Mouse (Mus musculus): Measurements from ENCODE around the gene Unc5a.

DNA sequence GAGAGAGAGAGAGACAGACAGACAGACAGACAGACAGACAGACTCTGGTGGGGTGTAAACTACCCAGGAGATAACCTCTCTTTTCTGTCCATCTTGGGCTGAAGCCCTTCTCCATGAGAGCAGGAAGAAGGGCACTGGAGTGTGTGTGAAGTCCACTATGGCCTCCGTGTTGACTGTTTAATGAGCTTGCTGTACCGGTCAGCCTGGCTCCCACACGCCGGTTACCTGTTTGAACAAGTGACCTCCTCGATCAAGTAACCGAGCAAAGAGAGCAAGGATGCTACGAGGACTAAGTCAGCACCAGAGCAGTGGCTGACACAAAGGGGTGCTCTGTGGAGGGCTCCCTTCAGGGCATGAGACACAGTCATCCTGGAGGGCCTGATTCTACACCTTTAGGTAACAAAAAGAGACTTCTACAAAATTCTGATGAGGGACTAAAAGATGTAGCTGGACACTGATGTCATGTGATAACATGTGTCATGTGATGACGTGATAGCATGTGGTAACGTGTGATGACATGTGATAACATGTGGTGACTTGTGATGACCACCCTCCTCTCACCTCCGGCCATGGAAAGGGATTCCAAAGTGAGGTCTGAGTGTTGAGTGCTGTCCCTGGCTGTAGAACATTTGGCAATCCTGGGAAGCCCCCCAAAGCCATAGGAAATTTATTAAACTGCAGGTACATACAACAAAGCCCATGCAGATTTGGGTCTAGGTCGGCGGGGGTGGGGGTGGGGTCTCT, 68.1 kb downstream of the Unc5a start:
- TF ChIP-seq CTCF (IDR thresholded peaks at IDR 0.05; ENCODE audit: borderline replicate concordance, insufficient read depth, low read depth, low read length) (no peak), POLR2A (IDR thresholded peaks at IDR 0.05; ENCODE audit: borderline replicate concordance, insufficient read depth, low read length) (no peak)
